Mouse (Mus musculus) kidney, postnatal 36 days (tissue): ENCODE results near the gene Zbtb24.

Source experiments
- DNase-seq, 2 experiments: peaks; one replicate each; pipeline ENCODE4 v3.0.0; 2021 to 2022; ENCODE audit warnings: mixed read lengths in 2 of 2

The Zbtb24 gene

GRCm38 (mm10) chr10:41505446-41505845 lies 55.3 kb downstream of the Zbtb24 start:
- peak; percentile 76 to 82 for DNase-seq

- peak in 1 of 2 experiments; percentile 58 for DNase-seq
Measured at GRCm38 (mm10) chr10:41509160-41509559, 59.0 kb downstream of the Zbtb24 start.

GRCm38 (mm10) chr10:41514301-41514700 lies 64.1 kb downstream of the Zbtb24 start:
- no peak for DNase-seq

- DNase-seq = no peak
Measured at GRCm38 (mm10) chr10:41514921-41515320, 64.7 kb downstream of the Zbtb24 start.
